Mouse (Mus musculus) stomach, postnatal 0 days (tissue): ENCODE data around the gene Lrrk1.

ENCODE experiments used
- CTCF ChIP-seq: IDR thresholded peaks from 2 replicates; pipeline ENCODE4 v1.5.1; 2016; ENCODE audit warnings: antibody characterized with exemption, low read depth, mild to moderate bottlenecking, moderate library complexity
- EP300 ChIP-seq: optimal IDR thresholded peaks from 2 replicates; pipeline ENCODE3; 2016; ENCODE audit warnings: antibody characterized with exemption

- TF ChIP-seq CTCF: no peak
- TF ChIP-seq EP300: no peak
Observed at GRCm38 (mm10) chr7:66187581-66188231, 200.4 kb downstream of the Lrrk1 start.
